Mouse (Mus musculus) MEL-GATA-1-ER (cell line): Measurements from ENCODE around the gene Cdh4.

Source experiments
- DNase-seq: peaks from one replicate; pipeline ENCODE4 v3.0.0-alpha.2; 2012; ENCODE audit warnings: low read depth; ENCODE audit errors: extremely low read depth

The Cdh4 gene

GRCm38 (mm10) chr2:179442191-179442540, at the start of gene Cdh4:
Gene Cdh4, plus strand, starts transcription at chr2:179442431.
- DNase-seq: no peak

- DNase-seq: no peak
Observed at GRCm38 (mm10) chr2:179395442-179395841, 46.8 kb upstream of the Cdh4 start.

- DNase-seq: no peak
Observed at GRCm38 (mm10) chr2:179399645-179400249, 42.5 kb upstream of the Cdh4 start.

DNA sequence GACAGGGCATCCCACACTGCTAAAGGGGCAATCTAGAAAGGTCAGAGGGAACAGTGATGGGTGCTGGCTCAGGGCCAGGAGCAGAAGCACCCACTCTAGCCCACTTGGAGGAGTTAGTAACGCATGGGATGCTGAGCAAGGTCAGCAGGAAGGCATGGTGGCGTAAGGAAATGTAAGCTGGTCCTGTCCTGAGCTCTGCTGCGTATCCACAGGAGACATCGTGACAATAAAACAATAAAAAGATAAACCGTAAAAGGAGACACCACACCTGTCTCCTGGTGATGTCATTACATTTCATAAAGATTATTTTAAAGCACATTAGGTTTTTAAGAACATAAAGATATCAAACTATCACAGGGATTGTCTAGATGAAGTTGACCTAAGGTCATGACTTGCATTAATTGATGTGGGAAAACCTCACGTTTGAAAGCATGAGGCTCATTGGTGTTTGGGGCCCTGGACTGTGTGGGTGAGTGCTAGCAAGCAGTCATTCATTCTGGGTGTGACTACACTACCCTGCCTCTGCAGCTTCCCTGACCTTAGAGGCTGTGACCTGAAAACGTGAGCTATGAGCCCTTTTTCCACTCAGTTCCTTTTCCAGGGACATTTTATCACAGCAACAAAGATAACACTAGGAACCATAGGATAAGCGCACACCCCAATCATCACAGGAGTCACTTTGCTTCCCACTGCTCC, 31.2 kb upstream of the Cdh4 start:
- no peak for DNase-seq

DNA sequence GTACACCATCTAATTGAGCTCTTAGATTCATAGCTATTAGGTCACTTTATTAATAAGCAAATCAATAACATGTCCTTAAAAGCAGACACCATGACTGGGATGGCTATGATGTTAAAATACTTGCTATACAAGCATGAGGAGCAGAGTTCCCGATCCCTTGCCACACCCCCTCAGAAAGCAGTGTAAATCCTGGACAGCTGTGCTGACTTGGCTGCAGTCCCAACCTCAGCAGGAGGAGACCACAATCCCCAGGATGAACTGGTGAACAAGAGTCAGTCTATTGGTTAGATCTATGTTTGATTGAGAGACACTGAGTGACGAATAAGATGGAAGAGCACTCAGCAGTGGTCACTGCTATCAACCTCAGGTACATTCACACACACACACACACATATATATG, 29.3 kb upstream of the Cdh4 start:
- DNase-seq: no peak

- no peak for DNase-seq
Observed at GRCm38 (mm10) chr2:179414253-179414652, 28.0 kb upstream of the Cdh4 start.

DNA sequence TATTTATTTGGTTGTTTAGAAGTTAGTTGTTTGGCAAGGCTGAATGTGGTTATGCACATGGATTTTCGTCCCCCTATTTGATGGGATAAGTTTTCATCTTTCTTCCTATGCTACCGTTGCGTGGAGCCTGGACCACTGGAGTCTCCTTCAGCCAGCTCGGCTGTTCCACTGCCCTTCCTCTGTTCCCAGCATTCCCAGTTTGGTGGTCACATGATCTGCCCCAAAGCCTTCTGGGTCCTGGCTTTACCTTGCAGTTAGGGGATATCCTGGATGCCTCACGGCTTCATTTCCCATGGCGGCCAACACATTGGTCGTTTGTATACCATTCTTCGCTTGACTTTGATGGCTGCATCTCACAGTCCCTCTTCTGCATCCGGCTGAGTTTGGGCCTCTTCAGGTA, 27.5 kb upstream of the Cdh4 start:
- no peak for DNase-seq

- no peak for DNase-seq
Observed at GRCm38 (mm10) chr2:179415892-179416403, 26.3 kb upstream of the Cdh4 start.

- no peak for DNase-seq
Observed at GRCm38 (mm10) chr2:179416587-179417227, 25.5 kb upstream of the Cdh4 start.

- DNase-seq: no peak
Observed at GRCm38 (mm10) chr2:179425602-179426001, 16.6 kb upstream of the Cdh4 start.

- DNase-seq: no peak
Observed at GRCm38 (mm10) chr2:179428889-179429288, 13.3 kb upstream of the Cdh4 start.

DNA sequence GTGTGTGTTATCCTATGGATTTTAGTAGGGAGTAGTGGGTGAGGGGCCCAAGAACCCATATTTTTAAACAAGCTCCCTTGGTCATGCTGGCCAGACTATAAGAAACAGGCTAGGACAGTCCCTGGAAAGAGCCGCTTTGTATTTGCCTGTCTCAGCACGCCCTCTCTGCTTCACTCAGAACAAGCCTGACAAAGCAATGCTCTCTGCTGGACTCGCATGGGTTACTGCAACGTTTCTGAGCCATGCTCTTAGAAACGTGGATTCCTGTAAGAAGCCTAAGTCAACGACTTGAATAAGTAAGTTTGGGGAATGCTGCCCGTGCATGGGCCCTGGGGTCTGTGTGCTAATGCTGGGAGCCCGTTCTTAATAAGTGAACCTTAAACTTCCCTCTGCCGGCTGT, 2.1 kb upstream of the Cdh4 start:
- DNase-seq: no peak

GRCm38 (mm10) chr2:179441086-179441485, 1.1 kb upstream of the Cdh4 start:
- DNase-seq: no peak

DNA sequence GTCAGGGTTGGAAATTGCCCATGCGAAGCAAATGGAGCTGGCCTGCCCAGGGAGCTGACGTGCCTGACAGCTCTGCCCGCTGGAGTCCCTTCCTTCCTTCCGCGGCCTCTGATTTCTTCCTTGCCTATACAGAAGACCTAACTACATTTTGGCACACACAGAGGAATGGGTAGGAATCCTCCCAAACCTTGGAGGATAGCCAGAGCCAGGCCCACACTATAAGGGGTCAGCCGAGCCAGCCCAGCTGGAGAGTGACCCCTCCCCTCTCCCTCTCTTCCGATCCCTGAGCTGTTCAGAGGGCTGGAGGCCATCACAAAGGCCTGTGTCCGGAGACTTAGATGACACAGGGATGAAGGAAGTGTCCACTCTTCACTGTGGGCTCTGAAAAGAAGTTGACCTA, 514 bp upstream of the Cdh4 start:
- DNase-seq: no peak

DNA sequence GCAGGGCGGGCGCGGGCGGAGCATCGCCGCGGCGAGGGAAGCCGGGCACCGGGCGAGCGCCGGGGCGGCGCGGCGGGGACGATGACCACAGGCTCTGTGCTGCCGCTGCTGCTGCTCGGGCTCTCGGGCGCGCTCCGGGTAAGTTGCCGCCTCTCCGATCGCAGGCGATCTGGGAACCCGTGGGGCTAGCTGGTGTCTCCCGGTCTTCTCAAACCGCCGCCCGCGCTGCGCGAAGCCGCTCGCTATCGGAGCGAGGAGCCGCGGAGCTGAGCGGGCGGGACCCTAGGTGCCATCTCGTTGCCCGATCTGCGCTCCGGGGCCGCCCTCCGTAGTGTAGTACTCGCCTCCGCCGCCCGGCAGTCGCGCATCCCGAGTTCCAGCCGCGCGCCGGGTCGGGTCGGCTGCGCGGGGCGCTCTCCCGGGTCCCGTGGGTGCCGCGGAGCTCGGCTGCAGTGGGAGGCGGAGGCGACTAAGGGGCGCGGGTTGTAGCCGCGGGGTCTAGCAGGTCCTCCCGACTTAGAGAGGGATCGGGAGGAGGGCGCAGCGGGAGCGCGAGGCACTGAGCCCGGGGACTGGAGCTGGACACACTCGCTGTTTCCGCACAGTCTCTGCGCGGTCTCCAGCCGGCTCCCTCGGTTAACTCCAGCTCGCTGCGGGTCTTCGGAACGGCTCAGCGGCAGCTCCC, 452 bp downstream of the Cdh4 start:
- no peak for DNase-seq

GRCm38 (mm10) chr2:179443226-179443815, 1.1 kb downstream of the Cdh4 start:
- DNase-seq: no peak

DNA sequence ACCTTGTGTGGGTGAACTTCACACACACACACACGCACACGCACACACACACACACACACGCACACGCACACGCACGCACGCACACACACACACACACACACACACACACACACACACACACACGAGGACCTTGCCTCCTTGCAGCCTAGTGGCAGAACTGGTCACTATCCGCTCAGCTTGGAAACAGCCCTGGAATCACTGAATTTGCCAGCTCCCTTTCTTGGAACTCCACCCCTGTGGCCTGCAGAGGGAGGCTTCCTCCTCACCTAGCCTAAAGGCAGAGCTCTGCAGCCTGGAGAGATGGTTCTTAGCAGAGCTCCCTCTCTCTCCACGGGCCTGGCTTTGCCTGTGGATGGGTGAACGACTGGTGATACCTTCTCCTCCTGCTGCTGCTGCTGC, 1.7 kb downstream of the Cdh4 start:
- DNase-seq: no peak

DNA sequence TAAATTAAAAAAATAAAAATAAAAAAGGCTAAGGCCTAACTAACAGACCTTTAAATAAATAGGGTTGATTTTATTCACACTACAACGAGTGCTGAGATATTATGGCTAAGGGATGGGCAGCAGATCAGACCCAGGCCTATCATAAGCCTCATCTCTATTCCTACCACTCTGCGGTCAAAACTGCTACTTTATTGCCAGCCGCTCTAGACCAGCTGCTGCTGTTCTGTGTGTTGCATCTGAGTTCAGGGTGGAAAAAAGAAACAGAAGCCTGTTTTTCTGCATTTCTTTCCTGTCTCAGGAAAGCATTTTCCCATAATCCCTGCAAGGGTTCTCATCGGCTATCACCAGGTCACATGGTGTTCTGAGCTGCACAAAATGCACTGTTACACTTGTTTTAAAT, 6.0 kb downstream of the Cdh4 start:
- DNase-seq: no peak

DNA sequence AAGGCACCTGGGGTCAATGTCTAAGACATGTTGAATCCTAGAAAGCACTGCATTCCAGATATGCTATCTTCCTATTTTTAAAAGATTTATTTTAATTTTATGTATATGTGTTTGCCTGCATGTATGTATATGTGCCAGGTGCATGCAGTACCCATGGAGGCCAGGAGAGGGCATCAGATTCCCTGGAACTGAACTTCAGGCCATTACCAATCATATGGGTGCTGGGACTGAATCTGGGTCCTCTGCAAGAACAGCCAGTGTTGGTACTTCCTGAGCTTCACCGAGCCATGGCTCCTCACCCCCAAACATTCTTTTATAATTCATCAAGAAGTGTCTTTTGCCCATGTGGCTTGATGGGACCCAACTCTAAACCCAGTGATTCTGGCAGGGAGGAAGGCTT, 6.8 kb downstream of the Cdh4 start:
- DNase-seq: no peak

DNA sequence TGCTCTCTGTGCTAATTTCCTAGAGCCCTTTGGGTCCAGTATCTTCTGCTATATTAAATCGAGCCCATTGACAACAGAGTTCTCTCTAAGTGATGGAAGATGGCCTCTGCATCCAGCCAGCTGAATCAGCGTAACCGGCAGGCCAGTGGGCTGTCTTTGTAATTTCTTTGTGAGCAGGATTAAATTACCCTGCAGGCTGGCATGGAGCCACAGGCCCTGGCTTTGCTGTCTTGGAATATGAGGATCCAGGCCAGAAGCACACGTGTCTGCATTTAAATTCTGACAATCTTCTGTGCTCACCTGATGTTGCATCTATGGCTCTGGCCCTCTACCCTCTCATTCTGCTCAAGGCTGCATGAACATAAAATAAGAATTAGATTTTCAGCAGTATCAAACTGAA, 17.0 kb downstream of the Cdh4 start:
- no peak for DNase-seq

GRCm38 (mm10) chr2:179459606-179460005, 17.4 kb downstream of the Cdh4 start:
- DNase-seq: no peak

DNA sequence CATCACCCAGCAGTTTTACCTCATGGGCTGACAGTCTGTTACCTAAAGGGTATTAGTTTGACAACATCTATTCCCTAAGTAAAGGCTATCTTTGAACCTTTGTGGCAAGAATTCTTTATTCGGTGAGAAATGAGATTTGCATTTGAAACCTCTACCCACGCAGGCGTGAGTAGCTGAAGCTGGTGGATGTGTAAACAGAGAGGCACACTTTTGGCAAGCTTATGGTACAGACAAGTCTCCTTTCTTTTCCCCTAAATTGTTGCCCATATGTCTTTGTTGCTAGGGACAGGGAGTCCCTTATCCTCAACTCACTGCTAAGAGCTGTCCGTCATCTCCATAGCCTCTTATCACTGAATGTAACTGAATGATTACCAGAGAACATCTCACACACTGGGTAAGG, 21.3 kb downstream of the Cdh4 start:
- DNase-seq: no peak
